Mouse (Mus musculus): ENCODE data around the gene Ms4a8a. TPM values are rescaled to one million over a fixed set of nuclear protein-coding genes. Genes with fewer than 3 reads are reported as not detected.
"Not testable (repeated sequence)": the region's sequence is repeated elsewhere in the genome, so short reads cannot be mapped to it uniquely, and the experiment has no call there.

Gene Ms4a8a
- polyA plus RNA-seq (2015; fragmentation: Nextera tagmentation; extraction: Ambion mirVana) = not detected in 2 replicates

DNA sequence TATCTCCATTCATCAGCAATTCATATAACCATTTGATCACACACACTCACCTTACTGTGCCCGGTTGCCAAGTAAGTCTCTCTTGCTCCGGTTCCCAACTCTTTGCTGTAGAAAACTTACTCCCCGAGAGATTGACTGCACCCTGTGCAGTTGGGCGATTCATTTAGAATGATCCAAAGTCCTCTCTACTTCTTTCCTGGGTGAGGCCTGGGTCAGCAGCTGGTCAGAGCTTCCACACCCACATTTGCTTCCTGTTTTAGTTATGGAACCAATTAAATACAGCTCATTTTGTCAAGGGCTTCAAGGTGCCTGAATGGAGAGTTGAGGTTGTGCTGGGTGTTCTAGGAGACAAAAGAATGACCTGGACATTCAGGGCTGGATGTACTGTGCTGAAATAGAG lies at the start of gene Ms4a8a:
Ms4a8a (minus strand) TSS at position 169 of the 400 bp plus-strand sequence.
- H3K9me3 ChIP-seq (replicated peaks; ENCODE audit: low read length) = no peaks in the 10 kb centered on the region
- H3K27ac ChIP-seq = no peak within 1 kb of the TSS
- no peaks in the 10 kb centered on the region for H3K36me3 ChIP-seq (ENCODE audit: insufficient read depth, low read length)
- no peaks in the 10 kb centered on the region for H3K27me3 ChIP-seq (ENCODE audit: insufficient read depth, low read length)
- TF ChIP-seq CTCF (IDR thresholded peaks at IDR 0.05; ENCODE audit: low read depth) = no peak
- DNase-seq (ENCODE audit: low spot score) = no peak
- no peak within 1 kb of the TSS for H3K9ac ChIP-seq (ENCODE audit: low read depth, low read length)
- 84% methylated on average over 4 of the region's 4 CpGs for WGBS
- no peak within 1 kb of the TSS for H3K4me2 ChIP-seq (ENCODE audit: low read length)
- no peak for ATAC-seq (replicated peaks; ENCODE audit: low FRiP score, low read depth)
- no peak within 1 kb of the TSS for H3K4me3 ChIP-seq (replicated peaks; ENCODE audit: low read depth, low read length)
- H3K4me1 ChIP-seq (replicated peaks; ENCODE audit: insufficient read depth, low read length) = no peaks in the 10 kb centered on the region

DNA sequence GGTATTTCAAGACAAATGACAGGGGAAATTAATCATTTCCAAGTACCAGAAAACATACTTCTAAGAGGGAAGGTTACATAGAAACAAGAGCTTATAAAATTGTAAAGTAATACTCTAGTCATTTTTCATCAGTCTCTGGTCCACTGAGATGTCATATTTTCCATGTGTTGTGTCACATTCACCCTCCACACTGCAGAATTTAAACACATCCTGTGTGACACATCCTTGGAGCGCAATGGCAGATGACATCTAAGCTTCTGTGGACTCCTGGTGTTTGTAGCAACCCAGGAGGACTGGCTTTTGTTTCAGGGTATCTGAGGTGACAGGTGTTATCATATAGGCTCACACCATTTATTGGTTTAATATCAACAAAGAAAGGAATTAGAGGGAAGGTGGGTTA lies 48.8 kb upstream of the Ms4a8a start:
- Histone ChIP-seq H3K36me3 (ENCODE audit: insufficient read depth, low read length) (no peaks in the 10 kb centered on the region), H3K27me3 (ENCODE audit: insufficient read depth, low read length) (no peaks in the 10 kb centered on the region), H3K9ac (ENCODE audit: low read depth, low read length) (no peak overlapping the region), H3K27ac (no peak overlapping the region), H3K4me2 (ENCODE audit: low read length) (no peak overlapping the region), H3K4me1 (replicated peaks; ENCODE audit: insufficient read depth, low read length) (no peaks in the 10 kb centered on the region), H3K4me3 (replicated peaks; ENCODE audit: low read depth, low read length) (no peak overlapping the region), H3K9me3 (replicated peaks; ENCODE audit: low read length) (no peaks in the 10 kb centered on the region)
- no peak for TF ChIP-seq CTCF (IDR thresholded peaks at IDR 0.05; ENCODE audit: low read depth)
- ATAC-seq (replicated peaks; ENCODE audit: low FRiP score, low read depth) = no peak
- WGBS = 97% methylated on average over 1 of the region's 1 CpGs
- no peak for DNase-seq (ENCODE audit: low spot score)

DNA sequence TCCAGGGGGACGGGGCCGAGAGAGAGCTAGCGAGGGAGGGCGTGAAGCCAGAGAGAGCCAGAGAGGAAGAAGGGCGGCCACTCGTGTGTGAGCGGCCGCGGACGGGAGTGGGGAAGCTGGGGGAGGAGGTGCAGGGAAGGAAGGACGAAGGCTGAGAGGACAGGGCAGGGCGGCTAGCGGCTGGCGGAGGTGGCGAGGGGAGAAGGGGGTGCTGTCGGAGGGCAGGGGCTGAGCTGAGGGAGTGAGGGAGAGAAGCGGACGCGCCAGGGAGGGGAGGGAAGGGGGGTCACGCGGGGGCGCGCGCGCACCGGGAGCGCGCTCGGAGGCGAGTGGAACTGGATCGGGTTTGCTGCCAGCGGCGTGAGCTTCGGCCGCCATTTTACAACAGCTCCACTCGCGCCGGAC lies 40.1 kb upstream of the Ms4a8a start:
- Histone ChIP-seq H3K9ac (ENCODE audit: low read depth, low read length) (peak overlapping the region; percentile 27; the same call in 1 of the 2 replicates), H3K4me2 (ENCODE audit: low read length) (peak overlapping the region; percentile 52), H3K4me3 (replicated peaks; ENCODE audit: low read depth, low read length) (peak overlapping the region; percentile 33)
- not testable (repeated sequence) for H3K9me3 ChIP-seq (replicated peaks; ENCODE audit: low read length); H3K4me1 ChIP-seq (replicated peaks; ENCODE audit: insufficient read depth, low read length); H3K27ac ChIP-seq; H3K27me3 ChIP-seq (ENCODE audit: insufficient read depth, low read length); H3K36me3 ChIP-seq (ENCODE audit: insufficient read depth, low read length)
- DNase-seq (ENCODE audit: low spot score) = peak; percentile 19
- ATAC-seq (replicated peaks; ENCODE audit: low FRiP score, low read depth) = peak; percentile 99
- 2% methylated on average over 10 of the region's 38 CpGs for WGBS

DNA sequence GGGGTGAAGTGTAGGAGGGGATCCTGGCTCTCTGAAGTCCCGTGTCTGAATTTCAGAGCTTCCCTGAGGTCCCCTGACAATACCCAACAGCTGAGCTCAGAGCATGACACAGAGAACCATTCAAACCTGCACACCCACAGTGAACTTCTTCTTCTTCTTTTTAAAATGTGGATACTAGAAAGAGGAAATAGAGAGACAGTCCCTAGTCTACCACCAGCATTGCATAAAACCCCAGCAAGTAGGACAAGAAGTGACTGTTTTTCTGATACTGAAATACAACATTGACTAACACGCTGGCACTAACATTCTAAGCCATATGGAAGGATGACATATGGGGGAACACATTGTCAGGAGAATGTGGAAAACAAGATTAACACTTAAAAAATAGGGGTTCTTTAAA lies 38.4 kb upstream of the Ms4a8a start:
- H3K27ac ChIP-seq = no peak overlapping the region
- DNase-seq (ENCODE audit: low spot score) = no peak
- WGBS = 84% methylated on average over 2 of the region's 2 CpGs
- H3K36me3 ChIP-seq (ENCODE audit: insufficient read depth, low read length) = no peaks in the 10 kb centered on the region
- ATAC-seq (replicated peaks; ENCODE audit: low FRiP score, low read depth) = no peak
- H3K27me3 ChIP-seq (ENCODE audit: insufficient read depth, low read length) = no peaks in the 10 kb centered on the region
- H3K4me3 ChIP-seq (replicated peaks; ENCODE audit: low read depth, low read length) = no peak overlapping the region
- no peak overlapping the region for H3K9ac ChIP-seq (ENCODE audit: low read depth, low read length)
- no peaks in the 10 kb centered on the region for H3K4me1 ChIP-seq (replicated peaks; ENCODE audit: insufficient read depth, low read length)
- TF ChIP-seq CTCF (IDR thresholded peaks at IDR 0.05; ENCODE audit: low read depth) = no peak
- no peak overlapping the region for H3K4me2 ChIP-seq (ENCODE audit: low read length)
- H3K9me3 ChIP-seq (replicated peaks; ENCODE audit: low read length) = no peaks in the 10 kb centered on the region

DNA sequence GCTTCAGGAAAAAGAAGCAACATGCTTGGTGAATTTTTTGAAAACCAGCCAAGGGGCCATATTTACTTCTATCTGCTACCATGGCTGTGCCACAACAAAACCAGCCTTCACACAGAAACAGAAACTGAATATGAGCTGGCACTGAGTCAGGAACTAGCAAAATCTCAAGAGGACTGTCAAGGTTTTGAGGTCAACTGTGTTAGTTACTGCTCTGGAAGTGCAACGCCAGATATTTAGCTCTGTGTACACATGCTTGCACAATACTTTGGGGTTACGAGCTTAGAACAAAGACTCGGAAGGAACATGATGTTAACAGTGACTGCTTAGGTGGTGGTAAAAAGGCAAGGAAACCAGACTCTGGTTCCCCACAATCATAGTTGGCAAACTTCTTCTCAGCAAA lies 26.8 kb upstream of the Ms4a8a start:
- ATAC-seq (replicated peaks; ENCODE audit: low FRiP score, low read depth) = no peak
- Histone ChIP-seq H3K9me3 (replicated peaks; ENCODE audit: low read length) (no peaks in the 10 kb centered on the region), H3K27me3 (ENCODE audit: insufficient read depth, low read length) (no peaks in the 10 kb centered on the region), H3K4me2 (ENCODE audit: low read length) (no peak overlapping the region), H3K9ac (ENCODE audit: low read depth, low read length) (no peak overlapping the region), H3K4me1 (replicated peaks; ENCODE audit: insufficient read depth, low read length) (no peaks in the 10 kb centered on the region), H3K36me3 (ENCODE audit: insufficient read depth, low read length) (no peaks in the 10 kb centered on the region), H3K4me3 (replicated peaks; ENCODE audit: low read depth, low read length) (no peak overlapping the region), H3K27ac (no peak overlapping the region)
- TF ChIP-seq CTCF (IDR thresholded peaks at IDR 0.05; ENCODE audit: low read depth) = no peak
- 85% methylated on average over 3 of the region's 3 CpGs for WGBS
- DNase-seq (ENCODE audit: low spot score) = no peak

DNA sequence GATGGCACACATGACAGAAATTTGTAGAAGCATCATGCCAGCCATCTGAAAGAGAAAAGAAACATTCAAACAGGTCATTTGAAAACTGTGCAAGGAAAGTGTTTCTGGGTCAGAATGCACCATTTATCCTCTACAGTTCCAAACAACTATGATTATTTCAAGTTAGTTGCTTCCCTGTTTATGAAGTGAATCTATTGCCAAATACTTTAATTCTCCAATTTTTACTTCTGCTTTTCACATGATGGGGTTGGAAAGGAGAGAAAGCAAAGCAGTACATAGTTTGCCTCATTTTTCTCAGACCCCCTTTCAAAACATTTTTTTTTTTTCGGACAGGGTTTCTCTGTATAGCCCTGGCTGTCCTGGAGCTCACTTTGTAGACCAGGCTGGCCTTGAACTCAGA lies 21.0 kb upstream of the Ms4a8a start:
- H3K4me2 ChIP-seq (ENCODE audit: low read length) = no peak overlapping the region
- no peak overlapping the region for H3K9ac ChIP-seq (ENCODE audit: low read depth, low read length)
- WGBS = 77% methylated on average over 1 of the region's 1 CpGs
- H3K9me3 ChIP-seq (replicated peaks; ENCODE audit: low read length) = no peaks in the 10 kb centered on the region
- TF ChIP-seq CTCF (IDR thresholded peaks at IDR 0.05; ENCODE audit: low read depth) = no peak
- DNase-seq (ENCODE audit: low spot score) (no peak), ATAC-seq (replicated peaks; ENCODE audit: low FRiP score, low read depth) (no peak)
- no peaks in the 10 kb centered on the region for H3K4me1 ChIP-seq (replicated peaks; ENCODE audit: insufficient read depth, low read length)
- no peak overlapping the region for H3K4me3 ChIP-seq (replicated peaks; ENCODE audit: low read depth, low read length)
- no peaks in the 10 kb centered on the region for H3K27me3 ChIP-seq (ENCODE audit: insufficient read depth, low read length)
- H3K27ac ChIP-seq = no peak overlapping the region
- H3K36me3 ChIP-seq (ENCODE audit: insufficient read depth, low read length) = no peaks in the 10 kb centered on the region

DNA sequence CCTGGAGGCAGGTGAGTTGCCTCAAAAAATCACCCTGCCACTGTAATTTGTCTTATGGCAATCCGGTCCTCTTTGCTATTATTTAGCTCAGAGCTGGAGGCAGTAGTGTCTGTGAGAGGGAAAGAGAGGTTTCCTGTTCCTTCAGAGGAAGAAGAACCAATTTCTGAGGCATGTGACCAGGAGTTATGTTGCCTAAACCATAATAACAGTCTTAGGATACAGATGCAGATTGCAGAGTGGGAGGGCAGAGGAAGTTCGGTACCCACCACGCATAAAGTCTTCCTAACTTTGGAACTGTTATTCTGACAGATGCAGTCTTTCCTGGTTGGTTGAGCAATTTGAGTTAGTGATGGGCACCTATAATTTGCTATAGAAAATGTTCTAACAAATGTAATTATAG lies 17.5 kb upstream of the Ms4a8a start:
- no peak overlapping the region for H3K9ac ChIP-seq (ENCODE audit: low read depth, low read length)
- no peaks in the 10 kb centered on the region for H3K4me1 ChIP-seq (replicated peaks; ENCODE audit: insufficient read depth, low read length)
- H3K4me2 ChIP-seq (ENCODE audit: low read length) = no peak overlapping the region
- ATAC-seq (replicated peaks; ENCODE audit: low FRiP score, low read depth) (no peak), DNase-seq (ENCODE audit: low spot score) (no peak)
- no peak for TF ChIP-seq CTCF (IDR thresholded peaks at IDR 0.05; ENCODE audit: low read depth)
- no peaks in the 10 kb centered on the region for H3K9me3 ChIP-seq (replicated peaks; ENCODE audit: low read length)
- no peak overlapping the region for H3K27ac ChIP-seq
- no peaks in the 10 kb centered on the region for H3K27me3 ChIP-seq (ENCODE audit: insufficient read depth, low read length)
- WGBS = 76% methylated on average over 3 of the region's 3 CpGs
- no peak overlapping the region for H3K4me3 ChIP-seq (replicated peaks; ENCODE audit: low read depth, low read length)
- H3K36me3 ChIP-seq (ENCODE audit: insufficient read depth, low read length) = no peaks in the 10 kb centered on the region

DNA sequence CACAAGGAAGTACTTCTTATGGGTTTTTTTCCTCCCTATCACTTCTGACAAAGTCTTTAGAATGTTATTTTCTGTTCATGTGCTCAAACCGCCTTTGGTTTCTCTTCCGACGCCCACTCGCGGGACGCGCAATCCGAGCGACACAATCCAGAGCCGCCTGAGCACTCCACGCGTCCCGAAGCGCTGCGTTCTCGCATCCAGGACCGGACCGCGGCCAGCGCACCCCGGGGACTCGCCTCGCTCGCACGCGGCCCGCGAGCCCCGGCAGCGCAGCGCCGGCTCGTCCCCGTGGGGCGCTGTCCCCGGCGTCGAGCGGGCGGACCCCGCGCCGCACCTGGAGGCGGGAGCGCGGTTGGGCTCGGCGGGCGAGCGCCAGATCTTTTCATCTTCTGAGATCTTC lies 11.2 kb upstream of the Ms4a8a start:
- 0 out of 2 replicates have a peak, but pooled peaks have one; percentile 33 for ATAC-seq (replicated peaks; ENCODE audit: low FRiP score, low read depth)
- not testable (repeated sequence) for H3K36me3 ChIP-seq (ENCODE audit: insufficient read depth, low read length); H3K27me3 ChIP-seq (ENCODE audit: insufficient read depth, low read length); H3K27ac ChIP-seq; H3K4me1 ChIP-seq (replicated peaks; ENCODE audit: insufficient read depth, low read length); DNase-seq (ENCODE audit: low spot score); H3K9ac ChIP-seq (ENCODE audit: low read depth, low read length); H3K9me3 ChIP-seq (replicated peaks; ENCODE audit: low read length)
- 5% methylated on average over 50 of the region's 50 CpGs for WGBS
- Histone ChIP-seq H3K4me2 (ENCODE audit: low read length) (peak overlapping the region; percentile 49), H3K4me3 (replicated peaks; ENCODE audit: low read depth, low read length) (peak overlapping the region; percentile 29)
